Mouse (Mus musculus) kidney, adult 2 months (tissue): ENCODE measurements around the gene Tysnd1.
A peak's percentile ranks its signal among the peaks of the same experiment; 100 is the strongest.

Experiments used
- CTCF ChIP-seq: fragments of 200-500 bp; conservative IDR thresholded peaks from 2 replicates; pipeline ENCODE4 v1.5.1; 2011; ENCODE audit warnings: low read depth, mild to moderate bottlenecking, control low read depth, low read length, moderate library complexity, mixed read lengths; ENCODE audit not compliant: insufficient read depth, insufficient read length
- POLR2A ChIP-seq: fragments of 200-500 bp; IDR thresholded peaks from one replicate; pipeline ENCODE4 v1.6.1; 2011; ENCODE audit warnings: low read depth, low read length, control low read depth

DNA sequence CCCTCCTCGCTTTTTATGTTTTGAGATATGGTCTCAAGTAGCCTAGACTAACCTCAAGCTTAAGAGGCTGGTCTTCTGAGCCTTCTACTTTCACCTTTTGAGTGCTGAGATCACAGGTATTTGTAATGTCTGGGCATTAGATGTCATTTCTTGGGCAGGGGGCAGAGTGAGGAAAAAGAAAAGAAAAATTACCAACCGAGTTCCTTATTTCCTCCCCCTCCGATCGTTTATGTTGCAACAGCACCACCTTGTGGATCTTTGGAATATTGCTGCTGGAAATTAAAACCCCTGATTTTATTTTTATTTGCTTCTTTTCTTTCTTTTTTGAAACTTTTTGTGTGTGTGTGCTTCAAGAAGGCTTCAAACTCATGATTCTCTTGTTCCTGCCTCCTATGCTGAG lies 37.3 kb upstream of the Tysnd1 start:
- TF ChIP-seq CTCF (0 out of 2 replicates have a peak, but pooled peaks have one; percentile 5), POLR2A (no peak)
